Mouse (Mus musculus) kidney, postnatal 0 days (tissue): ENCODE results near the gene Trank1. TPM values are rescaled to one million over a fixed set of nuclear protein-coding genes. Genes with fewer than 3 reads are reported as not detected.

Source experiments
- ATAC-seq: fragments of 200-750 bp; cut with Nextera tagmentation; replicated peaks from 2 replicates; pipeline ENCODE4 v1.8.0; 2017; ENCODE audit warnings: low read depth, moderate number of reproducible peaks, moderate TSS enrichment, moderate library complexity; ENCODE audit not compliant: low FRiP score
- DNase-seq: peaks from one replicate; pipeline ENCODE4 v3.0.0-alpha.2; 2016; ENCODE audit warnings: low spot score
- H3K27ac ChIP-seq: fragments of 300-500 bp; sonication (generic); 2 replicates; pipeline ENCODE4 v1.5.1; 2014; ENCODE audit warnings: mild to moderate bottlenecking
- H3K27me3 ChIP-seq: fragments of 300-500 bp; sonication (generic); 2 replicates; pipeline ENCODE4 v1.6.1; 2014; ENCODE audit warnings: low read length, mixed read lengths; ENCODE audit not compliant: insufficient read depth
- H3K36me3 ChIP-seq: fragments of 300-500 bp; sonication (generic); 2 replicates; pipeline ENCODE4 v1.6.1; 2014; ENCODE audit warnings: low read length, mixed read lengths; ENCODE audit not compliant: insufficient read depth
- H3K4me1 ChIP-seq: fragments of 300-500 bp; sonication (generic); replicated peaks from 2 replicates; pipeline ENCODE4 v1.6.1; 2014; ENCODE audit warnings: antibody characterized with exemption, low read length, mixed read lengths; ENCODE audit not compliant: insufficient read depth
- H3K4me2 ChIP-seq: fragments of 300-500 bp; sonication (generic); 2 replicates; pipeline ENCODE4 v1.6.1; 2014; ENCODE audit warnings: mild to moderate bottlenecking, low read length, moderate library complexity, mixed read lengths
- H3K4me3 ChIP-seq: fragments of 300-500 bp; sonication (generic); replicated peaks from 2 replicates; pipeline ENCODE4 v1.5.1; 2014; ENCODE audit warnings: low read depth, low read length
- H3K9ac ChIP-seq: fragments of 300-500 bp; sonication (generic); 2 replicates; pipeline ENCODE4 v1.6.1; 2014; ENCODE audit warnings: low read depth, low read length
- H3K9me3 ChIP-seq: fragments of 300-500 bp; sonication (generic); replicated peaks from 2 replicates; pipeline ENCODE4 v1.6.1; 2016; ENCODE audit warnings: low read length, inconsistent platforms, mixed read lengths
- CTCF ChIP-seq: IDR thresholded peaks from 2 replicates; pipeline ENCODE4 v1.5.1; 2016; ENCODE audit warnings: antibody characterized with exemption, low read depth, mild to moderate bottlenecking, moderate library complexity
- WGBS: fragments of 180-500 bp; shearing (Covaris S2); extraction: QIAGEN DNeasy Blood & Tissue Kit; methylation state at CpG from one replicate; pipeline ENCODE4 v1.1.7; 2014; 5-methylcytosine and 5-hydroxymethylcytosine counted together
- polyA plus RNA-seq: library from polyadenylated mRNA; unstranded; fragments of >200 nt; fragmentation: Nextera tagmentation; extraction: Ambion mirVana; gene quantifications from 2 replicates; pipeline ENCODE4 v1.2.1, GENCODE M21; 2015

Gene Trank1
- polyA plus RNA-seq, 1 experiment from 2014 or later = 1.0 TPM

DNA sequence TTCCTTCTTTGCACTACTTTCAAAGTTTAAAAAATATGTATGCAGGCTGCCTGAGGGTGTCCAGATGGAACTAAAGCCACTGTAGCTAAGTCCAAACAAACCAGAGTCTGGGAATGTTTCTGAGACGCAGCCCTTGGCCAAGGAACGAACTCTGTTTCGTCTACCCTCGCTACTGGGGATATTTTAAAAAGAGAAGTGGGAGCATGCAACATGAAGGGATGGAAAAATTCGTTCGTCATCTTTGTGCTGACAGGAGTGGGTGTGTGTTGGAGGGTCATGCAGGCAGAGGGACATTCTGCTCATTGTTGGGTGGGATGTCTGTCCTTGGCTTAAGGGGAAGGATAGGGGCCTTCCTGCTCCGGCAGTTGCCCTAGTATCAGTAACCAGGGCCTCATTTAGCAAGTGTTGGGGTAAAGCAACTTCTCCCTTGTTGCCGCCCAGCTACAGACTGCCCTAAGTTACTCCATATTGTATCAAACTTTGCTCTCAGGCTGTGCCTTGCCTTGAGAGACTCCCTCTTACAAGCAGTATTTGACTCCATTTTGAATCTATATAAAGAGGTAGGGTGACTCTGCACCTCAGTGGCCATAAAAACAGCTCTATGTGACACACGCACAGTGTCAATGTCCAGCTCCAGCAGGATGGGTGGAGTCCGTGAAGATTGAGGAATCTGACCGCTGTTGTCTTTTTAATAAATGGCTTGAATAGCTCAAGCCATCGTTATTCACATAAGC, 93.0 kb downstream of the Trank1 start:
- H3K9me3 ChIP-seq = no peaks in the 10 kb centered on the region
- DNase-seq = no peak
- no peaks in the 10 kb centered on the region for H3K27me3 ChIP-seq
- no peak for TF ChIP-seq CTCF
- peak overlapping the region; percentile 54; the same call in 1 of the 2 replicates for H3K27ac ChIP-seq
- ATAC-seq = no peak
- no peaks in the 10 kb centered on the region for H3K36me3 ChIP-seq
- no peak overlapping the region for H3K9ac ChIP-seq
- no peak overlapping the region for H3K4me2 ChIP-seq
- 74% methylated on average over 12 of the region's 12 CpGs for WGBS
- H3K4me1 ChIP-seq = no peaks in the 10 kb centered on the region
- H3K4me3 ChIP-seq = no peak overlapping the region

DNA sequence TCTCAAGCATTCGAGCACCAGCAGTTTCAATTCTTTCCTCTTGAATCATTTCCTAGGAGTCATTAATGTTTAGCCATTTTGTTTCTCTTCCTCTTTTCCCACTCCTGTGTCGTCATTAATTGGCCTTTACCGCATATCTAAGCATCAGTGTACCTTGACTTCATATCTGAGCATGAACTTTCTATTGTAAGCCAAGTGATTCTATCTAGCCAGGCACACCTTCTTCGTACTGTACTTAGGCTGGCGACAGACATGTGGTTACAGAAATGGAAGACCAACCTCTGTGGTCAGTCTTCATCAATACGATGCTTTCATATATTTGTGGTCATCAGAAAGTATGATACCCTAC, 93.5 kb downstream of the Trank1 start:
- TF ChIP-seq CTCF = no peak
- H3K9me3 ChIP-seq = no peaks in the 10 kb centered on the region
- 0 out of 2 replicates have a peak, but pooled peaks have one; percentile 52 for ATAC-seq

DNA sequence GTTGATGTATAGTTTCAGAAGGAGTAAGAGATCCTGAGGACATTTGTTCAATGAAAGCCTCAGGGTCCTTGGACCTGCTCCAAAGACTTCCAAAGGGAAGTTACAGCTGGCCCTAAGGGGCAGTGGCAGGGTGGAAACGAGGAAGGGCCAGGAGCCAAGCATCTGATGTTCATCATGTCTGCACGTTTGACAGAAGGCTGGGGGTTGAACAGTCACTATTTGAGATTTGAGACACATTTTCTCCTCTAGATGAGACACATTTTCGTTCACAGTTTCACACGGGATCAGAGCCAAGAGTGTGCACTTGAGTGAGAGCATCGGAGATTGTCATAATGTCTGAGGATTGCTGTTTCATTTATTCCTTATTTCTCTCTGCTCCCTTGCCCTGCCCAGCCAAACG, 96.5 kb downstream of the Trank1 start:
- DNase-seq = peak; percentile 14
- no peaks in the 10 kb centered on the region for H3K36me3 ChIP-seq
- H3K27ac ChIP-seq = no peak overlapping the region
- no peak overlapping the region for H3K4me3 ChIP-seq
- 65% methylated on average over 6 of the region's 6 CpGs for WGBS
- H3K9ac ChIP-seq = no peak overlapping the region
- H3K4me1 ChIP-seq = no peaks in the 10 kb centered on the region
- no peak for ATAC-seq
- no peak for TF ChIP-seq CTCF
- H3K9me3 ChIP-seq = no peaks in the 10 kb centered on the region
- no peak overlapping the region for H3K4me2 ChIP-seq
- H3K27me3 ChIP-seq = no peaks in the 10 kb centered on the region

More for the DNA sequence above, 93.5 kb downstream of the Trank1 start:
- H3K27ac ChIP-seq = no peak overlapping the region
- WGBS = 70% methylated on average over 6 of the region's 6 CpGs
- H3K4me3 ChIP-seq = no peak overlapping the region
- no peaks in the 10 kb centered on the region for H3K27me3 ChIP-seq
- H3K4me2 ChIP-seq = no peak overlapping the region
- peak; percentile 20 for DNase-seq
- no peaks in the 10 kb centered on the region for H3K4me1 ChIP-seq
- no peaks in the 10 kb centered on the region for H3K36me3 ChIP-seq
- no peak overlapping the region for H3K9ac ChIP-seq

DNA sequence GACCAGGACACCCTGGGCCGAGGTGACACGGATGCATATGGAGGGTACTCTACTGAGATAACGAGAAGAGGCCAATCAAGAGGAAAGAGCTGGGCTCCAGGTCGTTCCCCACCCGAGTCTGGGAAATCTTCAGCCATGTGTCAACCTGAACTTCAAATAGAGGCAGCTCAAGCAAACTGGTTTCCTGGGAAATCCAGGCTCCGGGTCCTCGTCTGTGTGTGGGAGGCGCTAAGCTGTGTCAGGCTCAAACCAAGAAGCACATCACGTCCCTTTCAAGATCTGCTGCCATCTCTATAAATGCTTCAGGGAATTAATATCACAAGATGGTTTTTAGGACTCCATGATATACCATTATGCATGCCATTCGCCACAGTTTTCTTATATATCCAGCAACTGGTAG, 96.9 kb downstream of the Trank1 start:
- Histone ChIP-seq H3K4me3 (no peak overlapping the region), H3K4me2 (no peak overlapping the region), H3K9ac (no peak overlapping the region), H3K4me1 (no peaks in the 10 kb centered on the region), H3K27me3 (no peaks in the 10 kb centered on the region), H3K9me3 (no peaks in the 10 kb centered on the region), H3K27ac (no peak overlapping the region), H3K36me3 (no peaks in the 10 kb centered on the region)
- no peak for DNase-seq
- TF ChIP-seq CTCF = no peak
- ATAC-seq = no peak
- 67% methylated on average over 10 of the region's 10 CpGs for WGBS

DNA sequence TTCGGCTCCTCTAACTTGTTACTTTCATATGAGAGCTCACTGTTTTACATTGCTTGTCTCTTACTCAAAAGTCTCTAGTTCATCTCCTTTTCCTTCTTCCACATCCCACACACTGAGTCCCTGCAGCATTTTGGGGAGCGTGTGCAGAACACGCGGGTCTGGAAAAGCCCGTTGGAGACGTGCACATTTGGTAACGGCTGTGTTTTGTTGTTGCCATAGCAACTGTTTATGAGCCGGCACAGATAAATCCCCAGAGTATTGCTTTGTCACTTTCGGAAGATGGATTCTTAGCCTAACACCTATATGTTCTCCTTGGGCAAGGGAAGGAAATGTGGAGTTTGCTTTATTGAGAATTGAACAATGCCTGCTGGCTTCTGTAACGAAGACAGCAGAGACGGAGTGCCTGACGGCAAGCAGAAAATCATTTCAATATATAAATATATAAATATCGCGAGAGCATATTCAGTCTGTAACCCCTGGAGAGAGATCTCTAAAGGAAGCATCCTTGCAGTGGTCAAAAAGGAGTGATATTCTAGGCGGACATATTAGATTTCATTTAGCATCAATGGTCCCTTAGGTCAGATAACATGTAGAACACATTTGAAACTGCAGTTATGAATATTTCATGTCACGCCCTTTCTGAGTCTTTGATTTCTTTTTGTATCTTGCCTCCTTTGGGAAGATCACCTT, 101.1 kb downstream of the Trank1 start:
- TF ChIP-seq CTCF = no peak
- ATAC-seq = no peak
- Histone ChIP-seq H3K4me1 (no peaks in the 10 kb centered on the region), H3K4me2 (no peak overlapping the region), H3K27ac (no peak overlapping the region), H3K27me3 (no peaks in the 10 kb centered on the region), H3K36me3 (no peaks in the 10 kb centered on the region), H3K4me3 (no peak overlapping the region), H3K9me3 (no peaks in the 10 kb centered on the region), H3K9ac (no peak overlapping the region)
- peak; percentile 34 for DNase-seq
- 60% methylated on average over 16 of the region's 16 CpGs for WGBS

DNA sequence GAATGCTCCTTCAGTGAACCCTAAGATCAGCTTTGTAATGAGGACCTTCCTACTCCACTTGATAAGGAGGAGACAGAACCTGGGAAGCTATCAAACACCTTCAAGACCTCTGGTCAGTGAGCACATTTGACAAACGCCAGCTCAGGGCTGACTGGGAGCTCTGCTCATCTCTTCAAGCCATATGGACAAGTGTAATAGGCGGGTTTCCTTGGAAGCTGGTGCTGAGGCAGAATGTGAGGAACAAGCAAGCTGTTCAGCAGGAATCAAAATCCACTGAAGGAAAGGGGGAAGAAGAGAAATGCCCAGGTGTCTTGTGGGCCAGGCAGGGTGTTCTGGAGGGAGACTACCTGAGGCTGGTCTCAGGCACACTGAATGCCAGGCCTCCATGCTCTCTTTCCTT, 110.3 kb downstream of the Trank1 start:
- H3K27ac ChIP-seq = no peak overlapping the region
- no peak overlapping the region for H3K9ac ChIP-seq
- WGBS = 69% methylated on average over 2 of the region's 2 CpGs
- ATAC-seq = no peak
- no peak overlapping the region for H3K4me3 ChIP-seq
- H3K9me3 ChIP-seq = no peaks in the 10 kb centered on the region
- H3K36me3 ChIP-seq = no peaks in the 10 kb centered on the region
- H3K4me1 ChIP-seq = no peaks in the 10 kb centered on the region
- H3K27me3 ChIP-seq = no peaks in the 10 kb centered on the region
- DNase-seq = no peak
- no peak for TF ChIP-seq CTCF
- no peak overlapping the region for H3K4me2 ChIP-seq
